ENCODE assay signal across 25 mouse cellular contexts in the genomic region with DNA sequence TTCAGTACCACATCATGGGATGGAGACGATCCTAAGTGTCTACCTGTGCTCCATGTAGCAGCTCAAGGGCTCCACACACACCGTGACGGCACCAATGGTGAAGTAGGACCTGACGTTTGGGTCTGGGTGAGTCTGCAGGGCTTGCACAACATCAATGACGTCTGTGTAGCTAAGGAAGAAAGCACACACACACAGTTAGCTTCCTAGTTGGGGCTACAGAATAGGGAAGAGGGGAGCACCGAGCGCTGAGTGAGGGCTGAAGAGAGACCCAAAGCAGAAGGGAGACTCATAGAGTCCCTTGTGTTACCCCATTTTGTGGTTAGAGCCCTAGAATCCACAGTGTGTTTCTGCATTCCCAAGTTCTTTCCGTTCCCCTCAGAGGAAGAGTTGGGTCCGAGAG. TPM values are rescaled to one million over a fixed set of nuclear protein-coding genes. Genes with fewer than 3 reads are reported as not detected.
A peak's percentile ranks its signal among the peaks of the same experiment; 100 is the strongest.
DNase-seq lines count a peak whose midpoint lies in the region; ATAC-seq and TF ChIP-seq lines count a peak whose summit lies in the region.
"Had no signal": no experiment of that assay in that cellular context is flagged by ENCODE, and none has a peak within 500 bp of the region (broad histone marks: within the 10 kb centered on the region; RNA-seq: fewer than 3 reads in every experiment).

No protein-coding gene starts in this region.

- ATAC-seq in kidney, embryonic 15.5 days (replicated peaks; ENCODE audit: low FRiP score), result 0 out of 2 replicates have a peak, but pooled peaks have one; percentile 17
- peak; percentile 57 for ATAC-seq in lung, postnatal 0 days
- peak; percentile 88 for ATAC-seq in monocyte, adult 5-6 weeks (replicated peaks; ENCODE audit: insufficient number of reproducible peaks, low FRiP score, low TSS enrichment, poor library complexity, severe bottlenecking)
- no peak for ATAC-seq in hindbrain, embryonic 12.5 days (ENCODE audit: low FRiP score)
- ATAC-seq in hindbrain, embryonic 11.5 days (ENCODE audit: low FRiP score), result no peak
- ATAC-seq: forebrain, embryonic 15.5 days; hindbrain, embryonic 16.5 days; intestine, embryonic 15.5 days; midbrain, embryonic 16.5 days had no signal

- H3K27ac ChIP-seq in kidney, embryonic 15.5 days, result no peak overlapping the region
- H3K27ac ChIP-seq in lung, postnatal 0 days (ENCODE audit: low read length), result no peak overlapping the region
- H3K27ac ChIP-seq in hindbrain, embryonic 12.5 days, result no peak overlapping the region
- H3K27ac ChIP-seq in hindbrain, embryonic 11.5 days (ENCODE audit: low read depth, low read length), result no peak overlapping the region
- H3K27ac ChIP-seq: embryonic facial prominence, embryonic 15.5 days; forebrain, embryonic 15.5 days; intestine, embryonic 15.5 days; layer of hippocampus, adult 2 months; limb, embryonic 12.5 days; neural tube, embryonic 15.5 days had no signal

- no peak for TF ChIP-seq EP300 in lung, postnatal 0 days (IDR thresholded peaks at IDR 0.05)

- peaks cover 84% of the 10 kb centered on the region for H3K36me3 ChIP-seq in kidney, embryonic 15.5 days
- peaks cover 38% of the 10 kb centered on the region for H3K36me3 ChIP-seq in lung, postnatal 0 days (ENCODE audit: insufficient read depth, low read length)
- H3K36me3 ChIP-seq in hindbrain, embryonic 12.5 days, result peaks cover 92% of the 10 kb centered on the region
- H3K36me3 ChIP-seq in hindbrain, embryonic 11.5 days (ENCODE audit: control insufficient read depth, insufficient read depth, low read length), result 0 out of 2 replicates have a peak, but pooled peaks cover 8% of the 10 kb centered on the region

- H3K9me3 ChIP-seq in kidney, embryonic 15.5 days (replicated peaks), result no peaks in the 10 kb centered on the region
- H3K9me3 ChIP-seq in lung, postnatal 0 days (ENCODE audit: low read length), result no peaks in the 10 kb centered on the region
- no peaks in the 10 kb centered on the region for H3K9me3 ChIP-seq in hindbrain, embryonic 12.5 days (replicated peaks)
- no peaks in the 10 kb centered on the region for H3K9me3 ChIP-seq in hindbrain, embryonic 11.5 days (ENCODE audit: control insufficient read depth, low read length)
- H3K9me3 ChIP-seq: embryonic facial prominence, embryonic 15.5 days; forebrain, embryonic 15.5 days; intestine, embryonic 15.5 days; limb, embryonic 12.5 days; neural tube, embryonic 15.5 days had no signal

- H3K4me3 ChIP-seq in kidney, embryonic 15.5 days (replicated peaks), result no peak overlapping the region
- no peak overlapping the region for H3K4me3 ChIP-seq in lung, postnatal 0 days (ENCODE audit: low read depth, low read length)
- no peak overlapping the region for H3K4me3 ChIP-seq in hindbrain, embryonic 12.5 days
- H3K4me3 ChIP-seq in hindbrain, embryonic 11.5 days (ENCODE audit: low read depth, low read length), result no peak overlapping the region
- H3K4me3 ChIP-seq: embryonic facial prominence, embryonic 15.5 days; forebrain, embryonic 15.5 days; intestine, embryonic 15.5 days; layer of hippocampus, adult 2 months; limb, embryonic 12.5 days; neural tube, embryonic 15.5 days had no signal

- no peak overlapping the region for H3K4me2 ChIP-seq in kidney, embryonic 15.5 days
- no peak overlapping the region for H3K4me2 ChIP-seq in lung, postnatal 0 days (replicated peaks; ENCODE audit: low read depth, low read length)
- H3K4me2 ChIP-seq in hindbrain, embryonic 12.5 days (replicated peaks), result no peak overlapping the region
- H3K4me2 ChIP-seq in hindbrain, embryonic 11.5 days (replicated peaks; ENCODE audit: low read depth, low read length), result no peak overlapping the region
- H3K4me2 ChIP-seq: embryonic facial prominence, embryonic 15.5 days; forebrain, embryonic 15.5 days; heart, embryonic 11.5 days; intestine, embryonic 15.5 days; limb, embryonic 12.5 days; lung, embryonic 14.5 days; neural tube, embryonic 15.5 days had no signal

- no peaks in the 10 kb centered on the region for H3K4me1 ChIP-seq in kidney, embryonic 15.5 days
- H3K4me1 ChIP-seq in lung, postnatal 0 days (ENCODE audit: insufficient read depth, low read depth, low read length), result no peaks in the 10 kb centered on the region
- no peaks in the 10 kb centered on the region for H3K4me1 ChIP-seq in hindbrain, embryonic 12.5 days
- H3K4me1 ChIP-seq in hindbrain, embryonic 11.5 days (replicated peaks; ENCODE audit: control insufficient read depth, insufficient read depth, low read length), result no peaks in the 10 kb centered on the region
- H3K4me1 ChIP-seq: embryonic facial prominence, embryonic 15.5 days; forebrain, embryonic 15.5 days; intestine, embryonic 15.5 days; limb, embryonic 12.5 days; neural tube, embryonic 15.5 days had no signal

- no peaks in the 10 kb centered on the region for H3K27me3 ChIP-seq in kidney, embryonic 15.5 days
- H3K27me3 ChIP-seq in lung, postnatal 0 days (replicated peaks; ENCODE audit: insufficient read depth, low read length), result no peaks in the 10 kb centered on the region
- H3K27me3 ChIP-seq in hindbrain, embryonic 12.5 days, result no peaks in the 10 kb centered on the region
- H3K27me3 ChIP-seq in hindbrain, embryonic 11.5 days (ENCODE audit: control insufficient read depth, insufficient read depth, low read length), result no peaks in the 10 kb centered on the region
- H3K27me3 ChIP-seq: embryonic facial prominence, embryonic 15.5 days; forebrain, embryonic 15.5 days; intestine, embryonic 15.5 days; limb, embryonic 12.5 days; neural tube, embryonic 15.5 days had no signal

- WGBS in kidney, embryonic 15.5 days, result 83% methylated on average over 9 of the region's 9 CpGs
- 86% methylated on average over 9 of the region's 9 CpGs for WGBS in lung, postnatal 0 days
- 94% methylated on average over 9 of the region's 9 CpGs for WGBS in hindbrain, embryonic 12.5 days
- WGBS in hindbrain, embryonic 11.5 days, result 91% methylated on average over 9 of the region's 9 CpGs

- H3K9ac ChIP-seq in kidney, embryonic 15.5 days, result no peak overlapping the region
- H3K9ac ChIP-seq in lung, postnatal 0 days (replicated peaks; ENCODE audit: low read depth), result no peak overlapping the region
- H3K9ac ChIP-seq in hindbrain, embryonic 12.5 days, result no peak overlapping the region
- H3K9ac ChIP-seq in hindbrain, embryonic 11.5 days (ENCODE audit: low read depth, low read length), result no peak overlapping the region
- H3K9ac ChIP-seq: embryonic facial prominence, embryonic 15.5 days; forebrain, embryonic 15.5 days; intestine, embryonic 15.5 days; limb, embryonic 12.5 days; lung, embryonic 14.5 days; neural tube, embryonic 15.5 days had no signal

- TF ChIP-seq CTCF in lung, postnatal 0 days (IDR thresholded peaks at IDR 0.05), result no peak

- DNase-seq in kidney, postnatal 25 days, result no peak
- peak; percentile 33 for DNase-seq in lung, postnatal 0 days (ENCODE audit: low spot score)
- DNase-seq in lung, postnatal 10 days, result no peak
- DNase-seq in lung, postnatal 36 days, result peak; percentile 63
- DNase-seq in hindbrain, embryonic 11.5 days (ENCODE audit: low spot score), result no peak
- DNase-seq: adrenal gland, postnatal 10 days; cerebellum, adult 9-10 months; gastrocnemius, postnatal 10 days; heart, adult 11 months; kidney, adult 8-10 months; kidney, postnatal 14 days; lung, embryonic 14.5 days; thymus, postnatal 14 days had no signal

RNA-seq across cellular contexts. Expression of a gene that starts 33.4 kb away (rescaled TPM):
- 2.4 TPM in 2 replicates for polyA plus RNA-seq in kidney, embryonic 15.5 days (2015; fragmentation: Nextera tagmentation; extraction: Ambion mirVana)
- 0.21 and 0.37 TPM in 2 replicates for polyA plus RNA-seq in lung, postnatal 0 days (2015; fragmentation: Nextera tagmentation; extraction: Ambion mirVana)
- total RNA-seq in monocyte, adult 5-6 weeks (2017), result not detected in 3 replicates
- polyA plus RNA-seq in hindbrain, embryonic 12.5 days (2016; fragmentation: Nextera tagmentation; extraction: Ambion mirVana), result 0.52 and 0.63 TPM in 2 replicates
- 0.15 and 0.39 TPM in 2 replicates for polyA plus RNA-seq in hindbrain, embryonic 11.5 days (2014; fragmentation: Nextera tagmentation; extraction: Ambion mirVana)

Comparison
In these comparisons a context has a peak if more than half of its experiments do, and no peak if none do; other contexts are left out.
1. DNase-seq: peak in lung, postnatal 0 days (single experiment) and lung, postnatal 36 days (single experiment); none in kidney, postnatal 25 days (0 of 2), lung, postnatal 10 days (single experiment) and hindbrain, embryonic 11.5 days (single experiment).
2. ATAC-seq: peak in kidney, embryonic 15.5 days (single experiment), lung, postnatal 0 days (single experiment) and monocyte, adult 5-6 weeks (single experiment); none in hindbrain, embryonic 12.5 days (single experiment) and hindbrain, embryonic 11.5 days (single experiment).